Mouse (Mus musculus): ENCODE measurements around the gene Pakap. TPM values are rescaled to one million over a fixed set of nuclear protein-coding genes. Genes with fewer than 3 reads are reported as not detected.

Gene Pakap
- total RNA-seq, 2 experiments from 2014 or later, result not detected

DNA sequence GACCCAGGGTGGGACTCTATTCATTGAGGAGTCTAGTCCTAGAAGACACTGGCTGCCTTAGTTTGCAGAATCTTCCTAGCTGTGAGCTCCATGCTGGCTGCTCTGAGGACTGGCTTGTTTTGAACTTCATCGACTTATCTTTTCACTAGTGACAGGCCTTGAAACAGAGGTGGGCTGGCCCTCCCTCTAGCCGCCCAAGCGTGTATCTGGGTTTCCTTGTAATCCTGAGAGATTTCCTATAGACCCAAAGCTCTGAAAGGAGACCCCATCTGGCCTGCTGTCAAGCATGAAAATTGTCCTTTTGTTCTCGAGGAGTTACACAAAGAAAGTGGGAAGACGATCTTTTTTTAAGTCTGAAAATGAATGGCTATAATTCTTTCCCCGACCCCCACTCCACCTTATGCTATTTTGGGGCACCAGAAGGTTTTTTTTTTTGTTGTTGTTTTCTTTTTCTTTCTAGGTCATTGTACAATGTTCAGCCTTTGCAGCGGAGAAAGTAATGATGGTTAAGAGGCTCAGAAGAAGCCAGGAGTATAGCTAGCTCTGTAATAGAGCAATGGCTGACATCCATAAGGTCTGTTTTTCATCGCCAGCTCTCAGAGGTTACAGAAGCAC is 256.8 kb downstream of the Pakap start:
- ATAC-seq (replicated peaks; ENCODE audit: poor library complexity), result no peak

DNA sequence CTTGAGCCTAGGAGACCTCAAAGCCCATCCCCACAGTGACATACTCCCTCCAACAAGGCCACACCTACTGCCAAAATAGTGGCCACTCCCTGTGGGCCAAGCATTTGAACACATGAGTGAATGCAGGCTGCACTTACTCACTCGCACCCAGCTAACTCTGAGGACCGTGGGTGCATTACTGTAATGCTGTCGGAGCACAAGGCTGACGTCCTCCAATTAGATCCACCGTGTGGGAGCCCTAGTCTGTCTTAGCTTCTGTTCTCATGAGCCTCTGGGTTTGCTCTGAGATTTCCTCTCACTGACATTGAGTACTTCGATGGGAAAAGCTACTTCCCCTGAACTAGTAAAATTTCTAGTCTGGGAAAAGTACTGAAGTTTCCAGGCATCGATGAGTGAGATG is 258.3 kb downstream of the Pakap start:
- no peak for ATAC-seq (replicated peaks; ENCODE audit: poor library complexity)

DNA sequence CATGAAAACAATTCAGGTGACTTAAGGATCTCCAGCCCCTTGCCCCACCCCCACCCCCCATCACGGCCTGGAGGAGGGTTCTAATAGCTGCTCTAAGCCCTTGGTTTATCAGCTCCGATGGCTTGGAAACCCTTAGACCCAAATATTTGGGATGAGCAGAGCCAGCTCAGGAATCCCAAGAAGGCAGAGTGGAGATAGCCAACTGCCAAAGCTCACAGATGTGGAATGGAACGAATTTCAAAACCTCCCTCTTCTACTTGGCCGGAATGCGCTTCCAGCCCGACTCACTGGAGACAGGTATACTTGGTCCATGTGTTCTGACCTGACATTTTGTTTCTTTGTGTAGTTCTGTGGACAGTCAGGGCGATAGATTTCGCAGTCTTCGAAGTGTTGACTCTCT is 261.2 kb downstream of the Pakap start:
- ATAC-seq (replicated peaks; ENCODE audit: poor library complexity), result no peak

DNA sequence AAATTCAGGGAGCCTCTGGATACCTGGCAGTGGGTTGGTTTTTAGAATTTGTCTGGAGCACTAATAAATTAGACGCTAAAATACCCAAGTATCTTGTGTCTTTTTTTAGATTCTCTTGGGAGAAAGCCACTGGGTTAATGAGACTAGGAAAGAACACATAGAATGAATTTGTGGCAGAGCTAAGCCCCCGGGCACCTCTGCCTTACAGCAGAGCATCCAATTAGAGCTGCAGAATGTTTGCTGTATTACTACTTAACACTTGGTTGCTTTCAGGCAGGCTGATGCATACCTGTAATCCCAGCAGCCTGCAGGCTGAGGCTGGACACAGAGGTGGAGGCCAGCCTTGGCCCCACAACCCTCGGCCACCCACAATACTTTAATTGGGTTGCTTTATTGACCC is 261.8 kb downstream of the Pakap start:
- no peak for ATAC-seq (replicated peaks; ENCODE audit: poor library complexity)

DNA sequence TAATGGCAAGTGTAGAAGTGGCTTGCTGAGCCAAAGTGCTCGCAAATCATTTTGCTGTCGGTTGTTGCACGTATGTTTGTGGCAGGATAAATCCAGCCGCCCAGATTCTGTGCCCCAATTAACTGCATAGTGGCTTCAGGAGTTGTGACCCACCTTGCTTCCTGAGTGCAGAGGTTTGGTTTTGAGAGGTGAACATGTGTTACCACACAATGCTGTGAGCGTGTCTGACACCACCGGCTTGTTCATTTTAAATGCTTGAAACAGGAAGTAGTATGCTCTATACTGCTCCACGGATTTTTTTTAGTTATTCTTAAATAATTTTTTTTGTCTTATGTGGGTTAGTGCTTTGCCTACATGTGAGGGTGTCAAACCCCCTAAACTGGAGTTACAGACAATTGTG is 264.3 kb downstream of the Pakap start:
- no peak for ATAC-seq (replicated peaks; ENCODE audit: poor library complexity)

DNA sequence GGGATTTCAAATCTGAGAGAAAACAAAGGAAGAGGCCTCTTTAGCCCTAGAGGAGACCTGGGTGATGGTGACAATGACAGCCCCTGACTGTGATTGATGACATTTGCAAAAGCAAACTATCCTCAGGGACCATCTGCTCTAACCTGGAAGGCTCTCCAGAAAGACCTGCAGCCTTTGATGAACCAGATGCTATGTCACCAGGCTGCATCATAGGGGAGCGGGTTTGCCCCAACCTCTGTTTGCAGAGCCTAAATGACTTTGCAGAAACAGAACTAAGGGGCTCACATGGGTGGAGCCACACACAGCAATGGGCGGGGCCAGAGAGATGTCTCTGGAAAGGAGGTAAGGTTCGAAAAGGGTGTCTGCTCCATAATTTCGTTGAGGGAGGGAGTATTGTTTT is 265.1 kb downstream of the Pakap start:
- peak; percentile 60 for ATAC-seq (replicated peaks; ENCODE audit: poor library complexity)

DNA sequence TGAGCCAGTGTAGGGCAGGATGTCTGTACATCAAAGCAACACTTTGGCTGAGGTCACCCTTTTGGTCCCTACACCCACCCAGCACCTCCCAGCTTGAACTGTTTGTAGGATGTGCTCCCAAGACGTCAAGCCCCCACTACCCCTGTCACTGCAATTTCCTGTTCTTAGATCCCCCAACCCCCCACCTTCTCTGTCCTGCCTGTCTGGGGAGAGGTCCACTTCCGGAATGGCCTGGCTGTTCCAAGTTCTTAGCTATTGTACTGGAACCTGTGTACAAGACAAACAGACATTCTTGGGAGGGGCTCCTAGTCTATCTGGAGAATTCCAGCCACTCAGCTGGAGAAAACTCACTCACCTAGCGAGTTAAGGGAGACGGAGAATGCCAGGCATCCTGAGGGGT is 266.2 kb downstream of the Pakap start:
- ATAC-seq (replicated peaks; ENCODE audit: poor library complexity), result no peak

DNA sequence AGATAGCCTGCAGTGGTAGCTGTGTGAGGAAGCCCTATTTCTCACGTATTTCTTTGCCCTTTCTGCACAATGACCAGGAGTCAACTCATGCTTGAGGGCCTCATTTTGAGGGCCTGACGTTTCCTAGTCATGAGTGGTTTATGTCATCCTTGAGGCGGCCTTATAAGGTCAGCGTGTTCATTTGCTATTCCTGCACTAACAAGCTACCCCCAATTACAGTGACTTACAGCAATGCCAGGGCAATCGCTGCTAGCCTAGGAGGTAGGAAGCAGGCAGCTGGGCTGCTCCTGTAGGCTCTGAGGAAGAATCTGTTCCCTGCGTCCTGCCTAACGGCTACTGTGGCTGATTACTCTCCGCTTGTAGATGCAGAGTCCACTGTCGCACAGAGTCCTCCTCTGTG is 269.1 kb downstream of the Pakap start:
- ATAC-seq (replicated peaks; ENCODE audit: poor library complexity), result no peak

DNA sequence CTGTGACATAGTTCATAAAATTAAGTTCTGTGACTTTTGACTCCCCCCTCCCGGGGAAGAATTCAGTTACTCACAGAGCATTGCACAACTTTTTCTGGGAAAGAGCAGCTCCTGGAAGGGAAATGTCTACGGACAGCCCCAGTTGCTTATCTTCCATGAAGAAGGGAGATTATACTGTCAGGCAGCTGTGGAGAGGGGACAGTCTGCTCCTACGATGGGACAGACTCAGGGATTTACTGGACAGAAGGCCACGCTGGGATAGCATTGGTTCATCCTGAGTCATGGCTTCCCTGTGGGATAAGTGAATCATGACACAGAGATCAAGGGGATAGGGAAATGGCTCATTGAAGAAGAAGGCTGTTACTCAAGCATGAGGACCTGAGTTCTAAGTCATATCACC is 271.4 kb downstream of the Pakap start:
- ATAC-seq (replicated peaks; ENCODE audit: poor library complexity), result no peak

DNA sequence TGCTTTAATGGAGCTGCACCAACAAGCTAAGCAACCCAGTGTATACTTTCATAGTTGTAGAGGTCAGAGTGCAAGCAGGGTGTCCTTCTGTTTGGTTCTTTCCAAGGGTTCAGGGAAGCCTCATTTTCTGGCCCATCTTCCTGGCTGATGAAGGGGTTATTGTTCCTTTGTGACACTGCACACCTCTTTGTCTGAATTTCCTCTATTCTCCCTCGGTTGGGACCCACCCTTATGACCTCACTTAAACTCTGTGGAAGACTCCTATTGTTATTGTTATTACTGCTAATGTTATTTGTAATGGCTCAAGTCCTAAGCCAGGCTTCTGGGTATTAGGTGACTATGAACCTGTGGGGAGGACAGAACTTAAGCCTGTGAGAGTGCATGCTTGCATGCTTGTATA is 273.9 kb downstream of the Pakap start:
- no peak for ATAC-seq (replicated peaks; ENCODE audit: poor library complexity)

DNA sequence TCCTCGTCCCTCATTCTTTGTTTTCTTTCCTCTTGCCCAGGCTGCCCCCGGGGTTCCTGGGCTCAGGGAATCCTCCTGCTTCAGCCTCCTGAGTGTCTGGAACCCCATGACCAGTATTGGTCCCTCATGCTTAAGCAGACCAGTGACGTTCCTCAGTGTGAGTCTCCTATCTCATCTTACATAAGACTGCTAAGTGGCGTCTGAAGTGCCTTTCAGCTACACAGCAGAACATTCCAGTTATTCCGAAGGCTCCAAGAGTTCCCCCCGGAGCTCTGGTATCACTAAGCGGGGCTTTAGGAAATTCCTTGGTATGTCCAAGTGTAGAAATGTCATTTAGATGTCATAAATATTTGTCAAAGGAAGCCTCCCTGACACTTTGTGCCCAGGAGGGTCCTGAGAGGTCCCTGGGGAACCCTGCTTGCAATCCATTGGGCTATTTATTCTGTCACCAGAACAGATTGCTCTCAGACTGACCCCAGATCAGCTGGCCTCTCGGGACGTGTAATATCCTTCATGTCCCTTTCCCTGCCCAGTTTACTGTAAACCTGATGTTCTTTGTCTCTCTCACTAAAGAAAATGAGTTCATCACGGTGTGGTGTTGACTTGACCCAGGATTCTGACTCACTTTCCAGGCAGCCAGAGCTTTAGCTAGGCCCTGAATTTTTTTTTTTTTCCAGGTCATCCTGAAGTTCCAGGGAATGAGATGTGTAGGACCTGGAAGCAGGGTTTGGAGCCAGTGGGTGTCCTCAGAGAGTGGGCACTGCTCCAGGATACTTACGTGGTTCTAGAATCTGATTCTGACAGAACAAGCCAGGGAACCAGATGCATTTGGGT is 274.7 kb downstream of the Pakap start:
- ATAC-seq (replicated peaks; ENCODE audit: poor library complexity), result no peak

DNA sequence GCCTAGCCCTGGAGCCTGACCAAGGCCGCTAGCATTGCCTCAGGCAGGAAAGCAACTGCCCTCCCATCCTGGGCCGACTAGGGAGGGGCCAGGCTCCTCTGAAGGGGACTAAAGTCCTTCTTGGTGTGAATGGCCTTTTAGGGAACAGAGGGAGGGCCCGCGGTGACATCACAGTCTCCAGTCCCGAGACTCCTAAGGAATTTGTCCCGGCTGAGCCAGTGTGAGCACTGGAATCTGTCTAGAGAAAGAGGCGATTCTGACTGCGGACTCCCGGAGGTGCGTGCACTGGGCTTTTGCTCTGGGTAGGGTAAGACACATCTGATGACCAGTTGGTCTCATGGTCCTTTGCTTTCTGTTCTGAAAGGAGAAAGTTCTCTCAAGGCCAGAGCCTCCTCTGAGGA is 277.1 kb downstream of the Pakap start:
- ATAC-seq (replicated peaks; ENCODE audit: poor library complexity), result no peak

DNA sequence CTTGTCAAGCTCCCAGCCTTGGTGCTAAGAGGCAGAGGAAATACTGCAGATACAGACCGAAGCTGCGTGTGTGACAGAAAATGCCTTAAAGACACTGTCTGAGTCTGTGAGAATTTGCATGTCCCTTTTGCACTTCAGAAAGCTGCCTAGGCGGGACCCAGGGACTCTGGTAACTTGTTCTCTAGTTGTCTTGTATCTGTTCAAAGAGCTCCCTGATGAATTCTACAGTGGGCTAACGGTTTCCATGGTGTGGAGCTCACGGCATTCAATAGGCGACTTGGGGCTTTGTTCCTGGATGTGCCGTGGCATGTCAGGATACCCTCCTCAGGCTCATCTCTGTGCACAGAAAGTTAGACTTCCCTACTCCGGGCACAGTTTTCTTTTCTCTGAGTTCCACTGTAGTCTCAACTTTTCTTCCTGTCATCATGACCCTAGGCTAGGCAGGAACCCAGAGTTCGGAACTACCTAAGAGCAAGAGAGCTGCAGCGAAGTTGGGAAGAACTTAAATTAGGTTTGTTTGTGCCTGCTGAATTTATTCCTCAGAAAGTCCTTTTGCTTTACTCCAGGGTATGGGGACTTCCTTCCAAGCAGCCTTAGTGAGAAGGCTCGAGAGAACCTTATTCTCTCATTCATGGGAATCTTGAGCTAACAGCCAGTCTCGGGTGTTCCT is 277.7 kb downstream of the Pakap start:
- no peak for ATAC-seq (replicated peaks; ENCODE audit: poor library complexity)

DNA sequence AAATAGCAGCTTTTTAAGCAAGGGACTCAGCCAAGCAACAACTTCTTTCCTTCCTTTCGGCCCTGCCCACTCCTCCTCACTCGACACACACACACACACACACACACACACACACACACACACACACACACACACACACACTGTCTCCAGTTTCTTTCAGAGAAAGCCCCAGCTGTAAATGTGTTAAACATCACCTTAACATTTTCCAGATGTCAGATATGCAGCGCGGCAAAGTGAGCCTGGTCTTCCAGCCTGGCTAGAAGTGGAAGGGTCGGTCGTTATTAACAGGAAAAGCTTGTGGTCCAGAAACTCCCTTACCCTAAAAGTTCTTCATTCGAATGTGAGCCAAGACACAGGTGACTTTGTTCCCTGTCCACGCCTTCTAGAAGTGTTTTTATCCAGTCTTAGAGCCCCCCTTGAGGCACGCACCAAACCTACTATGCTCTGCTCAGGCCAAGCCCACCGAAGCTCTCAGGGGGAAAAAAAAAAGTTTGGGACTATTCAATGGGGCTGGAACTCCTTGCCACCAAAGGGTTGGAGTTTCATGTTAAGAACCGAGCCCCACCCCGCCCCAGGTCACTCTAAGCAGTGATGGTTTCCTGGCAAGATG is 278.5 kb downstream of the Pakap start:
- no peak for ATAC-seq (replicated peaks; ENCODE audit: poor library complexity)

DNA sequence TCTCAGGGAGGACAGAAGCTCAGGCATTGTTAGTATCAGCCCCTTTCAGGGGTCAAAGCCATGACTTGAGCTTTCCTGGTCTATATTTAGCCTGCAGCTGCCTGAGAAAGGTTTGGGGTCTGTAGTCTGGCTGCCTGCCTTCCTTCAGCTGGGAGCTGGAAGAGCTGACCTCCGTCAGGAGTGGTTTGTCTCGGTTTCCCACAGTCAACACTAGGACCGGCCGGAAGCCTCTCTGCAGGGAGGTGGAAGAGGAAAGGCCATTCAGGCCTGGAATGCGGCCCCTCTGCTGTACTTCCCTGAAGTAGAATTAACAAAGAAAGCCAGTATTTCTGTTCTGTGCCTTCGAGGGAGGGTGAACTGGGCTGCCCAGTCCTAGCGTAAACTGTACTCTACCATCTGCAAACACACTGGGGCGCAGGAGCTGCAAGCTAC is 279.0 kb downstream of the Pakap start:
- ATAC-seq (replicated peaks; ENCODE audit: poor library complexity), result no peak

DNA sequence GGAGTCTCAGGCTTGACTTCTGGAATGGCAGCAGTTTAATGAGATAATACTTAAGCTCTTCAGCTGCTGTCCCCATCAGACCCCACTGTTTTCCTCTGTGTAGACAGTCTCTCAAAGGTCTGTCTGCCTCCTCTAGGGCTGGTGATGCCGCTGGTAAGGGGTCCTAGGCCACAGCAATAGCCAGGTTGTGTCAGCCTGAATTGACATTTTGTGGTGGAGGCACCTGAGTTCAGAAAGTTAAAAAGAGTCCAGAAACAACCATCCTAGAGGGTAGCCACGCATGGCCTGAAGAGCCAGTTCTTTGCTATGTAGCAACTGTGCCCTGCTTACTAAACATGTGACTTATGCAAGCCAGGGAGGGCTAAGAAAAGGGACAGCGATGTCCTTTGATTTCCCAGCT is 279.7 kb downstream of the Pakap start:
- no peak for ATAC-seq (replicated peaks; ENCODE audit: poor library complexity)

DNA sequence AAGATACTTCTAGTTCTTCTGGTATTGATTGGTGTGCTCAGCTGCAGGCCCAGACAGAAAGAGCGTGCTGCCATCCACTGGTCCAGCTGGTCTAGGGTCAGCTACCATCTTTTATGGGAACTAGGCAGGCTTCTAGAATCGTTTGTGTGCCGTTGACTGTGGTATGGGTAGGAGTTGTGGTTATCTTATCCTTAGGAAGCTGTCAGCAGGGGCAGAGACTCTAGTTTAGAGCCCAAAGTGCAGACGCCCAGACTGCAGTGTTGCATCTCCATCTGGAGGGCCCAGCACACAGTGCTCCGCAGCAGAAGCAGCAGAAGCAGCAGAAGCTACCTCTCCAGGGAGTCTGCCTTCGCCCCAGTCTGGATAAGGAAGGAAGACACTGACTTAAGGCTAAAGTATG is 281.5 kb downstream of the Pakap start:
- peak; percentile 61 for ATAC-seq (replicated peaks; ENCODE audit: poor library complexity)

DNA sequence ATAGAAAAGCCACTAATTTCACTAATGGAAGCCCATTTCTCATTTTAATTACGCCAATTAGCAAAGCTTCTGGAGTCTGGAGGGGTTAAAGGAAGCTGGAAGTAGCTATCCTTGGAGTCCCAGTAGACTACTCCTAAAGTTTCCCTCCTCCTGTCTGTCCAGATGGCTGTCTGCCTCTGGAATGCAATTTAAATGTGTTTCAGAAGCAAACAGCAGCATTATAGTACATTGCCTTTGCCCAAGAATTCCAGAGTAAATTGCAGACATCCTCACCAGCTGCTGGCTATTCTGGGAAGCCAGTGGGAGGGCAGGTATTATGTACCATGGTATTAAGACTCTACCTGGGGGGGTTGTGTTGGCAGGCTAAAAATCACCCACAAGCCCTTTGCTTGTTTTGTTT is 283.8 kb downstream of the Pakap start:
- no peak for ATAC-seq (replicated peaks; ENCODE audit: poor library complexity)

DNA sequence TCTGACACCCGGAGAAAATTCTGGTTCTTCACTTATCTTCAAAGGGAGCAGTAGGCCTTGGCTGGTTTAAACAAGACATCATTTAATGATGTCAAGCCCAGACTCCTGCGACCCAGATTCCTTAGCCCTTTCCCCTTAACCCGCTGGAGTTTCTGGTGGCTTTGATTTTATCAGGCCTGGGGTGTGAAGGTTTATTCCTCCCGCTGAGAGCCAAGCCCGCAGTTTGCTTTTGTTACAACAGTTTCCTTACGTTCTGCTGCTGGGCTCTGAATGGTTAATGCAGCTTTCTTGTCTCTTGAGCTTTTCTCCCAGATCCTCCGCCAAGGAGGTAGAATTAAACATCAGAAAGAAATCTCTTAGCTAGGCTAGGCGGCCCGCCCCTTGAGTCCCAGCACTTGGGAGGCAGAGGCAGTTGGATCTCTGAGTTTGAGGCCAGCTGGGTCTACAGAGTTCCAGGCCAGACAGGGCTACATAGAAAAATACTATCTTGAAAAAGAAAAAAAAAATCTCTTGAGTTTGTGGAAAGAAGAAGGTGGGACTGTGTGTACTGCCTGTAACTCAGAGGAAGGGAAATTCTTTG is 284.6 kb downstream of the Pakap start:
- no peak for ATAC-seq (replicated peaks; ENCODE audit: poor library complexity)

DNA sequence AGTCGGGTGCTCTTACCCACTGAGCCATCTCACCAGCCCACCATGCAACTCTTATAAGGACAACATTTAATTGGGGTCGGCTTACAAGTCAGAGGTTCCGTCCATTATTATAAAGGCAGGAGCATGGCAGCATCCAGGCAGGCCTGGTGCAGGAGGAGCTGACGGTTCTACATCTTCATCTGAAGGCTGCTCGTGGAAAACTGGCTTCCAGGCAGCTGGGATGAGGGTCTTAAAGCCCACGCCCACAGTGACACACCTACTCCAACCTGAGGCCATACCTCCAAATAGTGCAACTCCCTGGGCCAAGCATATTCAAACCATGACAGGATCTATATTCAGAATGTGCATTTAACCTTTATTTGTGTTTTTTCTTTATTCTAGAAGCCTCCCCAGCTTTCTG is 286.2 kb downstream of the Pakap start:
- no peak for ATAC-seq (replicated peaks; ENCODE audit: poor library complexity)

DNA sequence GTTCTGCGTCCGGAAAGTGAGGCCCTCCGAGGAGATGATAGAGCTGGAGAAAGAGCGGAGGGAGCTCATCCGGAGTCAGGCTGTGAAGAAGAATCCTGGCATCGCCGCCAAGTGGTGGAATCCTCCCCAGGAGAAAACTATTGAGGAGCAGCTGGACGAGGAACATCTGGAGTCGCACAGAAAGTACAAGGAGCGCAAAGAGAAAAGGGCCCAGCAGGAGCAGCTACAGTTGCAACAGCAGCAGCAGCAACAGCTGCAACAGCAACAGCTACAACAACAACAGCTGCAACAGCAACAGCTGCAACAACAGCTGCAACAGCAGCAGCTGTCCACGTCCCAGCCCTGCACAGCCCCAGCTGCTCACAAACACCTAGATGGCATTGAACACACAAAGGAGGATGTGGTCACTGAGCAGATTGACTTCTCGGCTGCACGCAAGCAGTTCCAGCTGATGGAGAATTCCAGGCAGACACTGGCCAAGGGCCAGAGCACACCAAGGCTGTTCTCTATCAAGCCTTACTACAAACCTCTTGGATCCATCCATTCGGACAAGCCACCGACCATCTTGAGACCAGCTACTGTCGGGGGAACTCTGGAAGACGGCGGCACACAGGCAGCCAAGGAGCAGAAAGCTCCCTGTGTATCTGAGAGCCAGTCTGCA is 287.4 kb downstream of the Pakap start:
- no peak for ATAC-seq (replicated peaks; ENCODE audit: poor library complexity)
